Mouse (Mus musculus) adrenal gland, postnatal 25 days (tissue): ENCODE data around the gene Stmn1. TPM values are rescaled to one million over a fixed set of nuclear protein-coding genes. Genes with fewer than 3 reads are reported as not detected.

ENCODE experiments used
- DNase-seq: peaks from one replicate; pipeline ENCODE4 v3.0.0; 2021; ENCODE audit warnings: mixed read lengths
- microRNA-seq, 2 experiments: library from miRNA; unstranded; fragments of <30 nt; microRNA quantifications; one replicate each; pipeline ENCODE4 v1.2.0; 2021
- total RNA-seq: library from RNA; stranded (reverse); gene quantifications from 2 replicates; pipeline ENCODE4 v1.2.3, GENCODE M21; 2021

Stmn1 gene
- total RNA-seq, 1 experiment from 2014 or later = 75.6 TPM

DNA sequence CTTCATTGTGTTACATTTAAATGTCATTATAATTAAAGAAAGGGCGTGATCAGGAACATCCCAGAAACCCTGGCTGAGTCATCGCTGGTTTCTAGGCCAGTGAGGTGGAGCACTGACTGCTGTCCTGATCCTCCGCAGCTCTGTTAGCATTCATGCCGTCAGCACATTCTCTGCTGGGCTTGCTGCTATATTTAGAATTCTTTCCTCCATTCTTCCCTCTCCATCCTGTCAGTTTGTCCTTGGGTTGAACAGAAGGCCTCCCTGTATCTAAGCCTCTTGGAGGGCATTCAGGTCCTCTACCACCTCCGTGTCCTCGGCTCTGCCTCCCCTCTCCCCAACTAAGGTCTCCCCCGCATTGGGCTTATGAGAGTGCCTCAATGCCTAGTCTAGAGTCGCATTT lies 48.9 kb downstream of the Stmn1 start:
- peak; percentile 58 for DNase-seq

DNA sequence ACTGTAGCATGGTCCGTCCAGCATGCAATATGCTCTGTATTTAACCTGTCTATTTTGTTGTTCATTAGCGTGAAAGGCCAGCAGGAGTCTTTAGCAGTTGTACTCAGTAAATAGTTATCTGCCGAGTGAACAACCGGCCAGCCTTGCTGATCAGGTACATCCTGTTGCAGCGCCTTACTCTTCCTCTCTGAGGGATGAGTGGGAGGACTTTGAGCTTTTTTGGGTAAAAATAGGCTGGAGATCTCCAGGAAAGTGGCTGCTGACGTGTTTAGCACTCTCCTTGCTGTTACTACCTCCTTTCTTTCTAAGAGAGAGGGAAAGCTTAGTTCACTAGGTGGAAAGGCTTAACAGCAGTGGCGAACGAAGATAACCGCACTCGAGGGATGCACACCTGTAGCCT lies 49.6 kb downstream of the Stmn1 start:
- no peak for DNase-seq

DNA sequence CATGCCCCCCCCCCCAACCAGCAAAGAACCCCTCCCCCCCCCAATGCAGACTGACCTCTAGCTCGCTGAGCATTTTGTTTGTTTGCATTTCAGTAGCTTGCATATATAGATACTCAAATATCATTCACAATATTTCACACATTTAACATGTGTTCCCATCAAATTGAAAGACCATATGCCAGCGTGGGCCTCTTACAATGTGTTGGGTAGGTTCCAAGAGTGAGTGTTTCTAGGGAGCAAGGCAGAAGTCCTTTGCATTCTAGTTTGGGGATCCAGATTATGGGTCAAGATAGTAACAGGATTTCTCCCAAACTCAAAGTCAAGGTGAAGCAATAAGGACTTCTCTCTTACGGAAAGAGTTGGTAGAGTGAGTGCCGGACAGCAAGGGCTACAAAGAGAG lies 50.4 kb downstream of the Stmn1 start:
- no peak for DNase-seq

DNA sequence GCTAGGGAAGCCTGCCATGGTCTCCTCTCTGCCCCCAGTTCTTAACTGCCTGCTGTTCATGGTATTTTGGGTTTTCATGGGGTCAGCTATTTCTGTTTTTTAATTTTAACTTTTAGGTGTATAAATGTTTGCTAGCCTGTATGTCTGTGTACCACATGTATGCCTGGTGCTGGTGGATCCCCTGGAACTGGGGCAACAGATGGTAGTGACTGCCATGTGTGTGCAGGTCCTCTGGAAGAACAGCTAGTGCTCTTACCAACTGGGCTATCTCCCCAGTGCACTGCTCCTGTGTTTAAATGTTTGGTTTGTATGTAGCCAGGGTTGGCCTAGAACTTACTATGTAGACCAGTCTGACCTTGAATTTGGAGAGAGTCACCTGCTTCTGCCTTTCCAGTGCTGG lies 51.2 kb downstream of the Stmn1 start:
- no peak for DNase-seq

Small RNA genes within 50 kb of the gene (microRNA-seq; reads per million reads assigned to microRNA genes)
- gene Gm23634 = 4.3 to 6.9 reads per million in 2 experiments

Other genes starting within 250 kb of the Stmn1 start
- gene Catsper4, start 240.9 kb upstream of the Stmn1 start, total RNA-seq = not detected in 2 replicates
- 0.49 TPM in 1 of 2 replicates, not detected in the other for gene Cnksr1, start 229.9 kb upstream of the Stmn1 start, total RNA-seq
- gene E130218I03Rik, start 224.7 kb upstream of the Stmn1 start, total RNA-seq = not detected in 2 replicates
- gene Zfp593, start 222.7 kb upstream of the Stmn1 start, total RNA-seq = 8.8 and 10.3 TPM in 2 replicates
- not detected in 2 replicates for gene Gm30191, start 221.4 kb upstream of the Stmn1 start, total RNA-seq
- 6.2 and 8.3 TPM in 2 replicates for gene Grrp1, start 214.2 kb upstream of the Stmn1 start, total RNA-seq
- 19.7 and 20.2 TPM in 2 replicates for gene Pdik1l, start 180.4 kb upstream of the Stmn1 start, total RNA-seq
- gene Trim63, start 153.2 kb upstream of the Stmn1 start, total RNA-seq = not detected in 2 replicates
- gene Slc30a2, start 125.1 kb upstream of the Stmn1 start, total RNA-seq = 21.1 and 21.5 TPM in 2 replicates
- 1.7 and 2.1 TPM in 2 replicates for gene Extl1, start 84.5 kb upstream of the Stmn1 start, total RNA-seq
- gene Pafah2, start 72.0 kb upstream of the Stmn1 start, total RNA-seq = 7.9 and 9.1 TPM in 2 replicates
- 39.9 and 63.1 TPM in 2 replicates for gene Paqr7, start 28.4 kb downstream of the Stmn1 start, total RNA-seq
- 3.4 and 4.4 TPM in 2 replicates for gene Aunip, start 42.7 kb downstream of the Stmn1 start, total RNA-seq
- 118 and 130 TPM in 2 replicates for gene Mtfr1l, start 67.1 kb downstream of the Stmn1 start, total RNA-seq
- gene Selenon, start 83.8 kb downstream of the Stmn1 start, total RNA-seq = 30.5 and 35.2 TPM in 2 replicates
- gene Man1c1, start 236.0 kb downstream of the Stmn1 start, total RNA-seq = 16.7 and 22.0 TPM in 2 replicates